Mouse (Mus musculus) hematopoietic stem cell, adult 5-6 weeks (primary cell): ENCODE data around the gene Papolg. TPM values are rescaled to one million over a fixed set of nuclear protein-coding genes. Genes with fewer than 3 reads are reported as not detected.
A peak's percentile ranks its signal among the peaks of the same experiment; 100 is the strongest.
"Not testable (repeated sequence)": the region's sequence is repeated elsewhere in the genome, so short reads cannot be mapped to it uniquely, and the experiment has no call there.

Experiments used
- ATAC-seq, 2 experiments: fragments of 125-278 bp in 1 of 2; replicated peaks in 1 of 2; 2 replicates each; pipeline ENCODE4 v1.8.0; 2016 to 2017; ENCODE audit warnings: inconsistent platforms in 2 of 2, mild to moderate bottlenecking in 2 of 2, moderate number of reproducible peaks in 2 of 2, low read depth in 1 of 2, moderate TSS enrichment in 1 of 2; ENCODE audit not compliant: low FRiP score in 2 of 2, poor library complexity in 2 of 2, severe bottlenecking in 2 of 2, insufficient read depth in 1 of 2, low TSS enrichment in 1 of 2
- total RNA-seq: library from RNA; stranded (forward); fragments of 172-1452, 232-1000 nt; gene quantifications from 2 replicates; pipeline ENCODE4 v1.2.3, GENCODE M21; 2017

Gene Papolg
- 31.7 and 35.3 TPM in 2 replicates for total RNA-seq

- peak; percentile 99 for ATAC-seq
These were observed at the start of gene Papolg for GRCm38 (mm10) chr11:23895060-23895426. Gene Papolg, minus strand, starts transcription at chr11:23895253.

GRCm38 (mm10) chr11:23928146-23928545, 33.1 kb upstream of the Papolg start:
- not testable (repeated sequence) for ATAC-seq

- no peak for ATAC-seq
These were observed 32.6 kb upstream of the Papolg start for GRCm38 (mm10) chr11:23927643-23928042.

GRCm38 (mm10) chr11:23913824-23914223, 18.8 kb upstream of the Papolg start:
- ATAC-seq, result not testable (repeated sequence)

- ATAC-seq, result no peak
These were observed 8.9 kb upstream of the Papolg start for GRCm38 (mm10) chr11:23903909-23904308.

- peak; percentile 65 to 87 for ATAC-seq
These were observed 653 bp downstream of the Papolg start for GRCm38 (mm10) chr11:23894141-23895059.

GRCm38 (mm10) chr11:23893556-23893955, 1.5 kb downstream of the Papolg start:
- ATAC-seq, result no peak

GRCm38 (mm10) chr11:23864326-23864725, 30.7 kb downstream of the Papolg start:
- no peak for ATAC-seq

GRCm38 (mm10) chr11:23856723-23857112, 38.3 kb downstream of the Papolg start:
- no peak for ATAC-seq

GRCm38 (mm10) chr11:23856054-23856722, 38.9 kb downstream of the Papolg start:
- ATAC-seq, result no peak

GRCm38 (mm10) chr11:23855182-23855802, 39.8 kb downstream of the Papolg start:
- ATAC-seq, result peak; percentile 86 to 95

GRCm38 (mm10) chr11:23853306-23853705, 41.7 kb downstream of the Papolg start:
- no peak for ATAC-seq

GRCm38 (mm10) chr11:23846016-23846815, 48.8 kb downstream of the Papolg start:
- peak; percentile 90 to 93 for ATAC-seq

- ATAC-seq, result peak; percentile 42 to 58; a peak in 2 of 4 replicates
These were observed 71.8 kb downstream of the Papolg start for GRCm38 (mm10) chr11:23823244-23823643.

GRCm38 (mm10) chr11:23821652-23822051, 73.4 kb downstream of the Papolg start:
- peak; percentile 35 to 56; a peak in 2 of 4 replicates for ATAC-seq

GRCm38 (mm10) chr11:23820977-23821376, 74.1 kb downstream of the Papolg start:
- peak in 1 of 2 experiments; percentile 30; a peak in 1 of 4 replicates for ATAC-seq

- ATAC-seq, result peak; percentile 14 to 22; a peak in 2 of 4 replicates
These were observed 76.3 kb downstream of the Papolg start for GRCm38 (mm10) chr11:23818745-23819144.
